Mouse (Mus musculus) lung, postnatal 0 days (tissue): ENCODE results near the gene Rtl10. TPM values are rescaled to one million over a fixed set of nuclear protein-coding genes. Genes with fewer than 3 reads are reported as not detected.

ENCODE experiments used
- ATAC-seq: fragments of 200-750 bp; cut with Nextera tagmentation; 2 replicates; pipeline ENCODE4 v1.8.0; 2017; ENCODE audit warnings: moderate library complexity
- DNase-seq: peaks from one replicate; pipeline ENCODE4 v3.0.0-alpha.2; 2016; ENCODE audit warnings: low spot score
- H3K27ac ChIP-seq: fragments of 300-500 bp; sonication (generic); 2 replicates; pipeline ENCODE4 v1.5.1; 2014; ENCODE audit warnings: antibody characterized with exemption, mild to moderate bottlenecking, low read length, mixed read lengths
- H3K27me3 ChIP-seq: fragments of 300-500 bp; sonication (generic); replicated peaks from 2 replicates; pipeline ENCODE4 v1.6.1; 2014; ENCODE audit warnings: low read length, mixed read lengths; ENCODE audit not compliant: insufficient read depth
- H3K36me3 ChIP-seq: fragments of 300-500 bp; sonication (generic); 2 replicates; pipeline ENCODE4 v1.6.1; 2014; ENCODE audit warnings: low read length, mixed read lengths; ENCODE audit not compliant: insufficient read depth
- H3K4me1 ChIP-seq: fragments of 300-500 bp; sonication (generic); 2 replicates; pipeline ENCODE4 v1.6.1; 2014; ENCODE audit warnings: antibody characterized with exemption, low read depth, low read length, mixed read lengths; ENCODE audit not compliant: insufficient read depth
- H3K4me2 ChIP-seq: fragments of 300-500 bp; sonication (generic); replicated peaks from 2 replicates; pipeline ENCODE4 v1.6.1; 2014; ENCODE audit warnings: low read depth, mild to moderate bottlenecking, low read length, moderate library complexity, mixed read lengths
- H3K4me3 ChIP-seq: fragments of 300-500 bp; sonication (generic); 2 replicates; pipeline ENCODE4 v1.5.1; 2014; ENCODE audit warnings: low read depth, low read length
- H3K9ac ChIP-seq: fragments of 300-500 bp; sonication (generic); replicated peaks from 2 replicates; pipeline ENCODE4 v1.6.1; 2014; ENCODE audit warnings: low read depth, mild to moderate bottlenecking
- H3K9me3 ChIP-seq: fragments of 300-500 bp; sonication (generic); 2 replicates; pipeline ENCODE4 v1.6.1; 2016; ENCODE audit warnings: low read length, mixed read lengths
- CTCF ChIP-seq: IDR thresholded peaks from 2 replicates; pipeline ENCODE4 v1.5.1; 2016; ENCODE audit warnings: antibody characterized with exemption, mild to moderate bottlenecking
- EP300 ChIP-seq: IDR thresholded peaks from 2 replicates; pipeline ENCODE4 v1.6.1; 2016; ENCODE audit warnings: antibody characterized with exemption, mild to moderate bottlenecking, control low read depth
- WGBS: fragments of 180-500 bp; shearing (Covaris S2); extraction: QIAGEN DNeasy Blood & Tissue Kit; methylation state at CpG from one replicate; pipeline ENCODE4 v1.1.7; 2014; 5-methylcytosine and 5-hydroxymethylcytosine counted together
- polyA plus RNA-seq: library from polyadenylated mRNA; unstranded; fragments of >200 nt; fragmentation: Nextera tagmentation; extraction: Ambion mirVana; gene quantifications from 2 replicates; pipeline ENCODE4 v1.2.1, GENCODE M21; 2015

Rtl10 gene
- polyA plus RNA-seq, 1 experiment from 2014 or later, result 1.1 TPM

- no peak overlapping the region for H3K4me2 ChIP-seq
- no peak overlapping the region for H3K4me3 ChIP-seq
- 53% methylated on average over 5 of the region's 5 CpGs for WGBS
- H3K27ac ChIP-seq, result no peak overlapping the region
- no peaks in the 10 kb centered on the region for H3K27me3 ChIP-seq
- DNase-seq (no peak), ATAC-seq (no peak)
- no peak for TF ChIP-seq EP300
- H3K36me3 ChIP-seq, result no peaks in the 10 kb centered on the region
- H3K9me3 ChIP-seq, result no peaks in the 10 kb centered on the region
- H3K4me1 ChIP-seq, result no peaks in the 10 kb centered on the region
- no peak overlapping the region for H3K9ac ChIP-seq
Measured at GRCm38 (mm10) chr16:18484794-18485435, 13.8 kb upstream of the Rtl10 start.

- Histone ChIP-seq H3K4me2 (no peak overlapping the region), H3K4me1 (no peaks in the 10 kb centered on the region), H3K27me3 (no peaks in the 10 kb centered on the region), H3K9ac (no peak overlapping the region), H3K36me3 (no peaks in the 10 kb centered on the region), H3K9me3 (no peaks in the 10 kb centered on the region), H3K27ac (no peak overlapping the region), H3K4me3 (no peak overlapping the region)
- 93% methylated on average over 2 of the region's 2 CpGs for WGBS
- TF ChIP-seq CTCF (no peak), EP300 (no peak)
- ATAC-seq (no peak), DNase-seq (no peak)
Measured at GRCm38 (mm10) chr16:18486126-18486525, 12.6 kb upstream of the Rtl10 start.

- H3K9me3 ChIP-seq, result no peaks in the 10 kb centered on the region
- H3K4me2 ChIP-seq, result no peak overlapping the region
- TF ChIP-seq EP300, result no peak
- TF ChIP-seq CTCF, result no peak
- no peaks in the 10 kb centered on the region for H3K27me3 ChIP-seq
- ATAC-seq (no peak), DNase-seq (no peak)
- no peak overlapping the region for H3K4me3 ChIP-seq
- no peak overlapping the region for H3K9ac ChIP-seq
- no peaks in the 10 kb centered on the region for H3K36me3 ChIP-seq
- no peaks in the 10 kb centered on the region for H3K4me1 ChIP-seq
- WGBS, result 93% methylated on average over 3 of the region's 3 CpGs
- no peak overlapping the region for H3K27ac ChIP-seq
Measured at GRCm38 (mm10) chr16:18490281-18490680, 8.4 kb upstream of the Rtl10 start.

GRCm38 (mm10) chr16:18490894-18491293 lies 7.8 kb upstream of the Rtl10 start:
- Histone ChIP-seq H3K27ac (no peak overlapping the region), H3K4me3 (no peak overlapping the region), H3K4me2 (no peak overlapping the region), H3K4me1 (no peaks in the 10 kb centered on the region), H3K36me3 (no peaks in the 10 kb centered on the region), H3K9me3 (no peaks in the 10 kb centered on the region), H3K9ac (no peak overlapping the region), H3K27me3 (no peaks in the 10 kb centered on the region)
- 54% methylated on average over 1 of the region's 1 CpGs for WGBS
- DNase-seq, result no peak
- ATAC-seq, result no peak
- no peak for TF ChIP-seq EP300

GRCm38 (mm10) chr16:18497865-18498515 lies 711 bp upstream of the Rtl10 start:
- H3K9me3 ChIP-seq, result no peaks in the 10 kb centered on the region
- H3K4me2 ChIP-seq, result peak overlapping the region; percentile 95
- H3K9ac ChIP-seq, result peak overlapping the region; percentile 68
- H3K27ac ChIP-seq, result peak overlapping the region; percentile 76
- no peaks in the 10 kb centered on the region for H3K27me3 ChIP-seq
- ATAC-seq (peak; percentile 50), DNase-seq (peak; percentile 19)
- peak overlapping the region; percentile 76 for H3K4me3 ChIP-seq
- 3% methylated on average over 6 of the region's 6 CpGs for WGBS
- H3K36me3 ChIP-seq, result no peaks in the 10 kb centered on the region
- H3K4me1 ChIP-seq, result peaks cover 5% of the 10 kb centered on the region; the same call in 1 of the 2 replicates
- TF ChIP-seq CTCF (no peak), EP300 (no peak)

GRCm38 (mm10) chr16:18498996-18499395 lies 295 bp downstream of the Rtl10 start:
- H3K4me2 ChIP-seq, result peak overlapping the region; percentile 95
- peaks cover 5% of the 10 kb centered on the region; the same call in 1 of the 2 replicates for H3K4me1 ChIP-seq
- no peaks in the 10 kb centered on the region for H3K27me3 ChIP-seq
- H3K9ac ChIP-seq, result peak overlapping the region; percentile 68
- peak overlapping the region; percentile 76 for H3K4me3 ChIP-seq
- peak; percentile 50 for ATAC-seq
- WGBS, result under 1% methylated on average over 21 of the region's 24 CpGs
- H3K36me3 ChIP-seq, result no peaks in the 10 kb centered on the region
- H3K9me3 ChIP-seq, result no peaks in the 10 kb centered on the region
- TF ChIP-seq EP300 (no peak), CTCF (no peak)
- no peak overlapping the region for H3K27ac ChIP-seq
- no peak for DNase-seq
